Mouse (Mus musculus): Measurements from ENCODE around the gene Cmas.
A peak's percentile ranks its signal among the peaks of the same experiment; 100 is the strongest.

Cmas gene

DNA sequence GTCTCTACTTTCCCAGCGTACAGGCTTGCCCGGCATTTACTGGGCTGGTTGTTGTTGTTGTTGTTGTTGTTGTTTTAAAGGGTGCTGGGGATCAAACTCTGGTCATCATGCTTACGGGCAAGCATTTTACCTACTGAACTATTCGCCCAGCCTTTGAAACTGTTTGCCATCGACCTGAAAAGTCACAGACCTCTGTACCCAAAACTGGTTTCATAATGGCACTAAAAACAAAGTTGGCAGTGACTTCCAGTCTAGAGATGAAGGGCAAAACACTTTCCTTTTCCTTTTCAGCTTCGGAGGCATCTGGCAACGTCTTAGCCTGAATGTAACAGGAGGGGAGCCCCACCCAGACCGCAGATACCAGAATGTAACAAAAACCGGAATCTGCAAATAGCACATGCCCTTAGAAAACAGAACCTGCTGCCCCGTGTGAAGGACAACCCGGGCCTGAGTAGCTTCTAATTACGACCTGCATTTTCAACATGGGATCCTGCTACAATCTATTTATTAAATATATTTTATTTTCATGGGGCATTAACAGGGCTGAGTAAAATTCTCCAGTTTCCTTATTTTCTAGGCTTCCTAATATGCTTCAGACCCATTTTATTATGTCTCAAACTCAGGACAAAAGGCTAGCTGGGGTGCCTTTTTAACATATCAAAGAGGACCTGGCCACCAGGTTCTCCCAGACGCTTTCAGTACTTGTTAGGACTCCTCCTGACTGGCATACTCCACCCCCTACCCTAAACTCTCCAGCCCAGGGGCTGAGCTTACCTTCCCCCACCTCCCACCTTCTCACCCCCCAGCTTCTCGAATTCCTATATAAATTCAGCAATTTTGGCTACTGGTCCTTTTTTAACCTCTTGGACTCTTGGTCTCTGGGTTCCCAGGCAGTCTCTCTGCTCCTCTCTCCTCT, 3.9 kb upstream of the Cmas start:
- peak; percentile 21 for DNase-seq (ENCODE audit: low read depth)

DNA sequence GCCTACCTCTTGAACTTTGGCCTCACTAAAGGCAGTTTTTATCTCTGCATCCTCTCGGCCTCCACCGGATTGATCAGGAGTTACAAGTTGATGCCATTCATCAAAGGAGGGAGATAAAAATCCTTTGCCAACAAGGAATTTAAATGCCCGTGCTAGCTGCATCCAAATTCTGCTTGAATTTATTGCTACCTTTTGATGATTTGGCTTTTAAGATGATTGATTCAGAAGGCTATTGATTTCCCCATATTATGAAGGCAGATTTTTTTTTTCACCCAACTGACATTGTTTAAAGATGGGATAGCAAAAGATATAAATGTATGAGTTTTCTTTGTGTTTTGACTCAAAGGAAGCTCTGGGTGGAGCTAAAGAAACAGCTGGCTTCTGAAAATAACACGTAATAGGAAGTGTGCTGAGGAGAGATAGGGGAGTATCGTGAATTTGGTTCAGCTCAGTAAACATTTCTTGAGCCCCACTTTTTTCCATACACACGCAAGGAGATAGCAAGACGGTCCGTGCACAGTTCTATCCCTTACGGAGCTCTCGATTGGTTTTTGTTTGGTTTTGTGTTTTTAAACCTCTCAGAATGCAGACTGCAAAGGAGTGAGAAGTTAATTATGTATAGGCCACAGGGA, 964 bp downstream of the Cmas start:
- DNase-seq (ENCODE audit: low read depth) = peak; percentile 82

DNA sequence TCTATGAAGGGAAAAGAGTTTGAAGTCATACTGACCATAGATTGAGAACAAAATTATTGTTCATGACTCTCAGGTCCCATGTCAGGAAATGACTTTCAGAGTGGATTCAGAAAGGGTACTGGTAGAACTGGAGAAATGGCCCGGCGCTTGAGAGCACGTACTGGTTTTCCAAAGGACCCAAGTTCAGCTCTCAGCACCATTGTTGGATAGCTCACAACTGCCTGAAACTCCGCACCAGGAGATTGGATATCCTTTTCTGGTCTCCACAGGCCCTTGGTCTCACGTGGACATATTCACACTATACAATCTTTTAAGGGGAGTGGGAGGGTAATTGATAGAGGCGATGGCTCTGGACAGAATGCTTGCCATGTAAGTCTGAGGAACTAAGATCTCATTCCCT, 1.5 kb downstream of the Cmas start:
- no peak for DNase-seq (ENCODE audit: low read depth)

DNA sequence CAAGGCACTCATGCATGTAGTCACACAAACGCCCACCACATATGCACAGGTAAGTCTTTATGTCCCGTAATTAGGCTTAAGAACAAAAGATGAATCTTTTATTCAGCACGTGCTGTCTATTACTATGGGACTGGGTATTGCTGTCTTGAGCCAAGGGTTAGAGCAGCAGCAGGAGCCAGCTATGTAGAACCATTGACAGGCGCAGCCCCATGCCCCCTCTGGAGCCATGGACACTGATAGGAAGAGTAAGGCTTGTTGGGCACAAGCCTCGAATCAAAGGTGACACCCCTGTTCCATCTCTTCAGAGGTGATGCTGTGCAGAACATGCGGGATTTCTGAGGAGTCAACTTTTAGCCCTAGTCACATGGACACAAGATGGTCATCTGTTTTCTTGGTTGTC, 2.1 kb downstream of the Cmas start:
- no peak for DNase-seq (ENCODE audit: low read depth)

DNA sequence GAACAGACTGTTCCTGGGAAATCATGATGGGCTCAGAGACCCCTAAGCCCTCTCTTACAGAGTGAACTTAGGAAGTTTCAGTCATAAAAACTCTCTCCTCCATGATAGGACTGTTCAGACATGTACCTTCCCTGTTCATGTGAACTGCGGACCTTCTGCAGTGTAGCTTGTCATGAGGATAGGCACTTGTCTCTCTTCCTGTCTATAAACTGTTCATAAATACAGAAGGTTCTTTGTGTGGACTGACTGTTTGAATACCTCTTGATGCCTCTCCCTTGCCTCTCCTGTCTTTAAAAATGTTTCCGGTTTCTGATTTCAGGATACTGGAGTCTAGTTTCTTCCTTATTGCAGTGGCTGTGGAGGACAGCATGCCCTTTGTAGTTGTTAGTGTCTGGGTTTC, 3.1 kb downstream of the Cmas start:
- DNase-seq (ENCODE audit: low read depth) = no peak

DNA sequence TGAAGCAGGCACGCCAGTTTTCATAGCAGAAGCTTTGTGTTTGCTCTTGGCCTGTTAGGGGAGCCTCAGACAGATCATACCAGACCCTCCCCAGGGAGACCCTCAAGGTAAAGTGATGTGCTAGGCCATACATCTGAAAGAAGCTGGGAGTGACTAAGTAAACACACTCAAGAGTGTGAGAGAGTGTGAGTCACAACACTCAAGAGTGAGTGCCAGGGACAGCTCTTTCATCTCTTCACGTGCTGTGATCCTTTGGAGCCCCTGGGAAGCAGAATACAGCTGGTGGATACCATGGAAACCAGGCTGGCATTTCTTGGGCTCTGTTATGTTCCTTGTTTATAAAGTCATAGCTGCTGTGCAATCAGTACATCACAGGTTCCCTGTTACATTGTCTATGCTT, 8.4 kb downstream of the Cmas start:
- no peak for DNase-seq (ENCODE audit: low read depth)

DNA sequence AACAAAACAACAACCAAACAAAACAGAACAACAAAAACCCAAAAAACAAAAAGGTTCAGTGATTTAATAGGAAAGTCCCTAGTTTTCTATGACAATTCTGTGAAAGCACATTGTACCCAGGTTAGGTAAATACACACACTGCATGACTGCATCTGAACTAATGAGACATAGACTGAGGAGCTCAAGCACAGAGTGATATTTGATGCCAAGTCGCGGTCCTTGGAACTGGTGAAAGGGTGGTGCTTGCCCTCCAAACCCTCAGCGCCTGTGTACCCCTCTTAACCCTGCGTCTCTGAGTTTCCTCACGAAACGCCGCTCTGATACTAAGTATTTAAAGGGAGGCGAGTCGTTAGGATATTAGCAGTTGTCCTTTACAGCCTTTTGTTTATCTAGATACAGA, 10.8 kb downstream of the Cmas start:
- DNase-seq (ENCODE audit: low read depth) = no peak

DNA sequence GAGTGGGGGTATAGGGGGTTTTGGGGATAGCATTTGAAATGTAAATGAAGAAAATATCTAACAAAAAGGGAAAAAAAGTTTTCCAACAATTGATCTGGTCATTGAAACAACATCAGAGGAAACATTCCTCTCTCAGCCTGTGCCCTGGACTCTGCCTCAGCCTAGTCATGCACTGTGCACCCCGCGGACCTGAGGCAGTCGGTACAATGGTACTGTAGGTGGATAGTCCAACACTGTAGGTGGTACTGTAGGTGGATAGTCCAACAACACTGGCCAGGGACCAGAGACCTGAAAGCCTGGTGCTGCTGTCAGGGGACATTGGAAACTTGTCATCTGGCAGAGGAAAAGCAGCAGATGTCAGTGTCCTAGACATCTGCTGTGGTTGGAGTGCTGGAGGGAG, 13.4 kb downstream of the Cmas start:
- no peak for DNase-seq (ENCODE audit: low read depth)

DNA sequence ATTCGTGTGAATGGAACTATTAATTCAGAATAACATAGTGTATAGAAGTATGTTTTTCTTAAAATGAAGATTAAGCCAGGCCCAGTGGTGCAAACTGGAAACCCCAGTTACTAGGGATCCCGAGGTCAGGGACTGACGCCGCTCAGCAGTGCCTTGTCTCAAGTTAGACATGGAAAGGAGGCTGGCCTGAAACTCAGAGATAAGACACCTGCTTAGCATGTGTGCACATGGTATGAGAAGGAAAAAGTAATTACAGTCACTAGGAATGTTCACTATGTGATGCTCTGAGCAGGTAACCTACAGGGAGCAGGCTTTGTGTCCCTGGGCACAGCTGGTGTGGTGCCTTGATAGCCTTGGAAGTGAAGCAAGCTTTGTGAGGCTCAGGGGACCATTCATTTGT, 15.2 kb downstream of the Cmas start:
- no peak for DNase-seq (ENCODE audit: low read depth)

DNA sequence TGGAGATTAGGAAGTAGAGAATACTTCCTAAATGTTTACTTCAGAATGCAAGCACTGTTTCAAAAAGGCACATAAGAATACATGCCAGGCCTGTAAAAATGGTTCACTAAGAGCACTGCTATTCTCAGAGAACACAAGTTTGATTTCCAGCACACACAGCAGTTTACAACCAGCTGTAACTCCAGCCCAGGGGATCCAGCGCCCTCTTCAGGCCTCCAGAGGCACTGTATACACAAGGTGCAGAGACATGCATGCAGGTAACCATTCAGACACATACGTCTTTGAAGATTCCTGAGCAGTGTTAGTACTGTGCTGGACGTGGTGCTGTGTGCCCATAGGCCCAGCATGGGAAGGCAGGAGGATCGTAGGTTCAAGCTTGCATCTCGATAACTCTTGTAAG, 17.1 kb downstream of the Cmas start:
- DNase-seq (ENCODE audit: low read depth) = no peak

DNA sequence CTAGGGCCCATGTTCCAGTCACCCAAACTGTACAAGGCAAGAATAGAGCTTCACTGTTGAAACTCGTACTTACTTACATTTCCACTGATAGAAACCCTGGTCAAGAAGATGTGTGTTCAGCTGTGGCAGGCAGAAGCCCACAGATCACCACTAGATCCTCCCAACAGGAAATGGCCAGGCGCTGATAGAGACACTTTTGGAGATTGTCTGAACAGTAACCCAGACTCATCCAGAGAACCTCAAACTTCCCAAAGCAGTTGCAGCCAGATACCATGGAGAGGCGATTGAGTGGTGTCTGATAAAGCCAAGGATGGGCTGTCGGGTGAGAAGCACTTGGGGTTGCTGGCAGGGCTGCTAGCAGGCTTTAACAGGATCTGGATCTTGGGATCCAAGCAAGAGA, 20.4 kb downstream of the Cmas start:
- no peak for DNase-seq (ENCODE audit: low read depth)

DNA sequence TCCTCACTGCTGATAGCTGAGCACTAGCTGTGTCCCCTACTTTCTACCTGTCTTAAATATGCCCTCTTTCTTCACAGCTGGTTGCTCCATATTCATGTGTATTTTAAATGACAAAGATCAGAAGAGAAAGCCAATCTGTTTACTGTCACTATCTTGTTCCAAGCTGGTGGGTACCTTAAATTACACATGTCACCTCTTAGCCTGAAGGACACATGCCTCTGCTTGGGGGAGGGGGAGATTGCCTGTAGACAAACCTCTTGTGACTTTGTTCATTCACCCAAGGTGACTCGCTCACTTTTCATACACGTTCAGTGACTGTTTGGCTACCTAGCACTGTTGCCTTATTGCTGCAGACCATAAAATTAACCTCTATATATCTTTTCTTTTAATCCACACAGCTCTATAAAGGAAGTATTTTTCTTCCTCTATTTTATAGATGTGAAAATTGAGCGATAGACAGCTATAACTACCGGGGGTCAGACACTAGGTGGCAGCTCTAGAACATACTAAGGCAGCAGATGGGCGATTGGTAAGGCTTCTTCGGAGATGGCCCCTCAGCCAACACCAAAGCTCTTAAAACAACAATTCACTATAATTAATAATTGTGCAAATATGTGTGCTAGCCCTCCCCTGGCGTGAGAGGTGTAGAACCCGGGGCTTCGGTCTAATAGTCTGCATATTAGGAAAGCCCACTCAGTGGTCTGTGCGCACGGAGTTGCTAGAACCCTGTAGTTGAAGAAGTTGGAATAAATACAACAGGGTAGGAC, 22.7 kb downstream of the Cmas start:
- DNase-seq (ENCODE audit: low read depth) = no peak

DNA sequence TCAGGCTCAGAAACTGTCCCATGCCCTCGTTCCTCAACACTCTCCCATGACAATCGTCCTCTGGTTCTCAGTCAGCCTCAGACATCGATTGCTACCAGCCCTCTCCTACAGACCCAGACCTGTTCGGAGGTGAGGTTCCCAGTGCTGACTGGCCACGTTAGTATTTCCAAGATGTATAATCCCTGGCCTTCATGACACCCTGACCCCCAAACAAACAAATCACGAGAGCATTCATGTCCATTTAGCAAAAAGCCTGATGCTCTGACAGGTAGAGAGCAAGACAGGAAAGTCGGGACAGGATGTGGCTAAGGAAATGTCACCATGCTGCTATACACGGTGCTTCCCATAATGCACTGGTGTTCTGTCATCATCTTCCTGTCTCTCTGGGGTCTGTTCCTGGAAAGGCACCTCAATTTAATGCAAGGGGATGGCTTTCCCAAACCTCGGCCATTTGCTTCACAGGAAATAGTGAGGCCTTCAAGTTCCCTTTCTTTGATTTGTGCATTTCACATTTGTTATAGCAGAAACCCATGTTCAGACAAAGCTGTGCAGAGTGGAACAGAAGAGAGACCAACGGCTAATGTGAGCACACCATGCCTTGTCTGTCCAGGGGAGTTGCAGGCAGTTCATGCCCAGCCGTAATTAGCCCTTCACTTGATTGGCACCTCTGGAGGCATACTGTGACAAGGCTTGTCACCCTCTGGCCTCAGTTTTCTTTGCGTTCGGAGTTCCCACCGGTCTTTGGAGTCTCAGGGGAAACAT, 23.5 kb downstream of the Cmas start:
- DNase-seq (ENCODE audit: low read depth) = no peak

DNA sequence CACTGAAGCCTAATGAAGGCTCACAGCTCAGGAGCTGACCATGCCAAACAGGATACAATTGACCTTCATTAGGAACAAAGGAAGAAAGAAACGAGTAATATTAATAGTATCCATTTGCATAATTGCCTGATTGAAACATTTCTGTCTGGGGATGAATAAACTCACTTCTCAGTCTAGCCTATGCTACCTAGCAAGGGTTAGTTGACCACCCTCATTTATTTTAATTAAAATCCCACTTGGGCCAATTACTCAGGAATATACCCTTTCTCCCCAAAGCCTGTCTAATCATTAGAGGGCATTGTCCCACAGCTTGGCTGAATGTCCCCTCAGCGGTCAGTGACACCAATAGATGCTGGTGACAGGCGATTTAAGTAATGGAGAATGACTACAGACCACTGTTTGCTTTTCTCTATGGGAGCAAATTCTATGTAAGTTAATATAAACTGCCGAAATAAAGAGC, 24.1 kb downstream of the Cmas start:
- DNase-seq (ENCODE audit: low read depth) = no peak

DNA sequence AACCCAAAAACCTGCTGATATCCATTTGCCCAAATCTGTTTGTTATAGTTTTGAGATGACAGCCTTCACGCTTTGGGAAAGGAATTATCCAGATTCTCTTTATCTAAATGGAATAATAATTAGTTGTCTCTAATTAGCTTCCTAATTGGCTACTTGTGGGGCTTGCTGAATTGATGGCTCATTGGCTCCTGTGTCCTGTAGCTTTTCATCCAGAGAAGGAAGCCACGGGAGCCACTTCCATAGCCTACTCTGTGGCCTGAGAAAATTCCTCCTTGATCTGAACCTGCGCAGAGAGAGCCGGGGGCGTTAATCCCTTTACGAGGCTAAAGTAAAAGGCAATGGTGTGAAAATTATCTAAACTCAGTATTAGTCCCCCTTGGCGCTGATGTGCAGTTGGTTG, 24.8 kb downstream of the Cmas start:
- no peak for DNase-seq (ENCODE audit: low read depth)

DNA sequence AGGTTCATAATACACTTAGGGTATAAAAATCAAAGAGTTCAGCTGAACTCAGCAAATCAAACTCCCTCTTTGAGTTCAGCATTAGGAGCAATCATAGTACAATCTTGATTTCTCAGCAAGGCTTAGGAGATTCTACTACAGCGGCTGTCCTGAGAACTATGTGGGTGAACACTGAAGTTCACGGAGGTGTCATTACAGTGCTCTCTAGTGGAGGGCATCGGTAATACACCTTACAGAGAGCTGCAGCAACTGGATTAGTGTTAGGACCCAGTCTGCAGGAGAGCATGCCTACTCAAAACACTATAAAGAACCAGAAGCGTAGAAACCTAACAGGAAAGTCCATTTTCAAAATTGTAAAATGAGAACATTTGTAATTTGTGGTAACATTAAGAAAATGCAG, 28.9 kb downstream of the Cmas start:
- peak; percentile 43 for DNase-seq (ENCODE audit: low read depth)

DNA sequence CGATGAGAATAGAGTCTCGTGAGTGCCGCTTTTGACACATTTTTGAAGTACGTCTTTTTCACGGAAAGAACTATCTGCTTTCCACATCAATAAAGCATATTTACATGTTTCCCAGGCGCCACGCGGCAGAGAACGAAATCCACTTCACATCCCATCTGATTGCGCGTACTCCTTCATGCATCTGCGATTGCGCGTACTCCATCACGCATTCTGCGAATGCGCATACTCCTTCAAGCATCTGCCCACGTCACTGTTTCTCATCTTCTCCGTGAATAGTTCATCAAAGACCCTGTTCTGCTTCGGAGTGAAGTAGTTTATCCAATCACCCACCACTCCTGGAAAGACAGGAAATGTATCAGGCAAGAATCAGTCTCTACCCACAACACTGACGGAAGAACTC, 29.6 kb downstream of the Cmas start:
- no peak for DNase-seq (ENCODE audit: low read depth)

DNA sequence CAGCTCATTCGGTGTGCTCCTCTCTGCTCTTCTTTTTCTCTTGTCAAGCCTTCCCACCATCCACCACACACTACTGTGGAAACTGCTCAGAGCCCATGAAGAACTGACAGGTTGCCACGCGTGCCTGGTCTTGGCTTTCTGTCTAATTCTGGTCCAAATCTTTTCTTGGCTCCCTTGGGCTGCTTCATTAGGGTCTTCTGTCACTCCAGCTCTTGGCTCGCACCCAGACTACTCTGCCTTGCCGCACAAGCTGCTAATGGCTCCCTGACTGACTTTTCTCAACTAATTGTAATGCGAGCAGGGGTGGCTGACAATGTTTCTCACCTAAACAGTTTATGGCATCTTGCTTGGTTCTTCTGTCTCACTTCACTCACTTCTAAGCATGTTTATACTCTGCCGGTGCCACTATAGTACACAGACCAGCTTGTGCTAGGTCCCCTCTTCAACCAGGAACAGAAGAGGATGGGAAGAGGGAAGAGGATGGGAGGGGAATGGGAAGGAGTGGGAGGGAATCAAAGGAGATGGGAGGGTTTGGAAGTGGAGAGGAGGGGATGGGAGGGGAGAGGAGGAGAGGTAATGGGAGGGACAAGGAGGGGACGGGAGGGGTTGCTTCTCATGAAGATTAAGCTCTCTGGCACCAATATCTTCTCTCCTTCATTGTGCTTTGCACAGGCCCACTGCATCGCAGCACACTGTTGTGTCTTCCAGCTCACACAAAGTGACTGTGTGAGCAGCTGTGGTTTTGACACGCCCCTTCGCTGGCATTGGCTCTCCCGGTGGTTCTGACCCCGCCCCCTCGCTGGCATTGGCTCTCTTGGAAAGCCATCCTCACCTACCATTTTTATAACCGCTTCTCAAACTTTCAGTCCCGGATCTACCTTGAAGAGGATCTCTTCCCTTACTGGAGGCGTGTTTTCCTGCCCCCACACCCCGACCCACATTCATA, 31.8 kb downstream of the Cmas start:
- no peak for DNase-seq (ENCODE audit: low read depth)

DNA sequence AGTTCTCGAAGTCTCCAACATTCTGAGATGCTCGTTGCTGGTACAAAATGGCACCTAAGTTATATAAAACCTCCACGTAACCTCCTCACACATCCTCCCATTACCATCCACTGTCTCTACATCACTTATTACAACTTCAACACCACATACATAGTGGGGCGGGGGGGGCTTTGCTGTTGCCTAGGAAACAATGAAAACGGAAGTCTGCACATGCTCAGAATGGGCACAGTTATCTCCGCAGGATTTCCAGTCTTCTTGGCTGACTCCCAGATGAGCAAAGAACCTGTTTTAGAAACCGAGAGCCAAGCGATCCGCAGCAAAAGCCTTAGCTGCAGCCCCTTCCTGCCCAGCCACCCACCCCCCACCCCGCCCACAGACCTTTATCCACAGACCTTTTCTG, 33.2 kb downstream of the Cmas start:
- DNase-seq (ENCODE audit: low read depth) = no peak

DNA sequence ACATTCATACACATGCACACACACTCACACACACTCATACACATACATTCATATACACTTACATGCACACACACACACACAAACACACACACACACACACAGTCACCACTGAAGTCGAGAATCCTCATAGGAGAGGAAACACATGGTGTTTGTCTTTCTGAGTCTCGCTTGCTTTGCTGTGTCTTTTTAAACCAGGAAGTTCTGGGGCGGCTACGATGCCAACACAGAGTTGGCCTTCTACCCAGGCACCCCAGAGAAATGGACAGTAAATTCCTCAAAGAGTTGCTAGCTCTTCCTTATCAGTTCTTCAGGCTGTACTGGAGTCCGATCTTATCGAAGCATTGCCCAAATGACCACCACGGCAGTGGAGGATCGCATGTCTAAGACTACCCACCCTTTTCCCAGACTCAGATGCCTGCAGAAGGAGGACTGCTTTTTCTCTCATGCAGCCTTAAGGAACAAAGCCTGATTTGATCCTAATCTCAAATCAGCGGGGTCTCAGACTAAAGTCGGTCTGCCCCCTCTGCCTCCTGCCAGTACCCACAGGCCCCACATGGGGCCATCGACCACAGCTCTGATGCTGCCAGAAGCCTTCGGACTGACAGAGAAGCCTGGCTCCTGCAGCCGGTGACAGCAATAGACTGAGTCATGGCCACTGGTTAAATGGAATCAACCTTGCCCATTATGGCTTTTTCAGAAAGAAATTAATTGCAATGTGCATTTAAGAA, 35.9 kb downstream of the Cmas start:
- no peak for DNase-seq (ENCODE audit: low read depth)

Measured in c-Kit-positive CD71-positive TER-119-negative erythroid progenitor cells, embryonic 14.5 days (primary cell).